Mouse (Mus musculus): ENCODE data around the gene Smu1.

GRCm38 (mm10) chr4:40774279-40775259 is 16.8 kb upstream of the Smu1 start:
- TF ChIP-seq CTCF (IDR thresholded peaks at IDR 0.05; ENCODE audit: low read depth, low read length) = peak; percentile 88
- no peak for TF ChIP-seq GATA1 (IDR thresholded peaks at IDR 0.05; ENCODE audit: borderline replicate concordance, low read length)
- TF ChIP-seq TAL1 (conservative IDR thresholded peaks at IDR 0.05; ENCODE audit: low read depth, low read length) = no peak
